Mouse (Mus musculus): ENCODE measurements around the gene Wdfy3.
"Not testable (repeated sequence)": the region's sequence is repeated elsewhere in the genome, so short reads cannot be mapped to it uniquely, and the experiment has no call there.

The Wdfy3 gene

DNA sequence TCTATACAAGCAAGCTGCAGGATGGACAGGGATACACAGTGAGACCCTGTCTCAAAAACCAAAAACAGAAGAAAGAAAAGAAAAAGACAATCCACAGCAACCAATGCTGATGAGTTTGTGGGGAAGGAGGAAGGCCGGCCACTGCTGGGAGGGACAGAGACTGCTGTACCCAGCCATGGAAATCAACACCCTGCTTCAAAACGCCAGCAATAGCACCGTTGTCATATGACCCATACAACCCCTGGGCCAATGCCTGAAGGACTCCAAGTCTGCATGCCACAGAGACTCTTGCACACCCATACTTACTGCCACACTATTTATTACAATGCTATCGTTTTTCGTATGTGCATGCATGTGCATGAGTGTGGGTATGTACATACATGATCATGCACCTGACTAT is 124.0 kb downstream of the Wdfy3 start:
- no peak for DNase-seq (ENCODE audit: low read depth)

DNA sequence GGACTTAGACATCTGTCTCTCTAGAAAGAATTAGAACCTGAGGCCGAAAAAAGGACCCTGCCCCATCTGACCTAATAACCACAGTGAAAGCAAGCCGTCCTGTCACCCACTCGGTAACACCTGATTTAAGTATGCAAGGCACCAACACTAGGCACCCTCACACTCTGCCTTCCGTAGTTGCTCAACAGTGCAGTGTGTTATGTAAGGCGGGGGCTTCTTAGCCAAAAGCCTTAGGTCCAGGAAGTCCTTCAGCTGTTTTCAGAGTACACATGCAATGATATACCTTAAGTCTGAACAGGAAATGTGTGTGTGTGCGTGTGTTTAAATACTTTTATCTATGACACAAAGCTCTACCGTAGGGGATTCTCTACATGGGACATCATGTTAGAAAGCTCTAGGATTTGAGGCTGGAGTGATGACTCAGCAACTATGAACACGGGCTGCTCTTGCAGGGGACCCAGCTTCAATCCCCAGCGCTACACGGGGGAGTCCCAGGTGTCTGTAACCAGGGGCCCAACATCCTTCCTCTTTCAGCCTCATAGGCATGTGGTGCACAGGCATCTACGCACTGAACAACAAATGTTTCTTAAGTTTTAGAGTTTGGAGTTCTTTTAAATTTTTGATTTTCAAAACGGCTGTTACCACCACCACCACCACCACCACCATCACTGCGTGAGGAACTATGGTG is 131.7 kb downstream of the Wdfy3 start:
- no peak for DNase-seq (ENCODE audit: low read depth)

DNA sequence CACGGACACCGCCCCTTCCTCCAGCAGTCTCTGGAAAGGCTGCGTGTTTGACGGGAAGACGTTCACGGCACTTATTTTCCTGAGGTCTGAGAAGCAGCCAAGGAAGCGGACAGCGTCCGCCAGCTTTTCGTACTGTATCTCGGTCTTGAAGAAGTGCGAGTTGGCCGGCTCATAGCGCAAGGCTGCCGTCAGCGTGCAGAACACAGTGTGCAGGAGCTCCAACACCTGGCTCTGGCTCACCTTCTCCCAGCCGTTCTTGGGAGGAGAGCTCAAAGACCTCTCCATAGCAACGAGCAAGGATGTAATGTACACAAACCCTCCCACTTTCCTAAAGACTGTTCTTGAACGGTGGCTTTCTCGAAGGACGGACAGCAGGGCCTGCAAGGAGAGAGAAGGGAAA is 132.4 kb downstream of the Wdfy3 start:
- no peak for DNase-seq (ENCODE audit: low read depth)

DNA sequence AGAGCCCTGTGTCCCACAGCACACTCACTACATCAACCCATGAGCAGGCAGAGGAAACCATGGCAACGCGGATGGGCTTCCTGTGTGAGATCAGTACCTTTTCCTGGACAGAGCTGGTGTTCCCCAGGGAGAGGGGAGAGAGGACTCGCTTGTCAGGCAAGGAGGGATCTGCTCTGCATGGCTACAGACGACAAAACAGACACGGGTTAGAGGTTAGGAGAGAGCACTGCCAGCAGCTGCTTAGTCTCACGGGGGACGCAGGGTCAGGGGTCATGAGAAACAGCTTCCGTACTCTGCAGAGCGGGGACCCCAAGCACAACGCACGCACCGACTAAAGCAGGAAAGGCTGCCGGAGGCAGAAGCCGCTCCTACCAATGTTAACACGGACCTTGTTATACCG is 133.8 kb downstream of the Wdfy3 start:
- no peak for DNase-seq (ENCODE audit: low read depth)

DNA sequence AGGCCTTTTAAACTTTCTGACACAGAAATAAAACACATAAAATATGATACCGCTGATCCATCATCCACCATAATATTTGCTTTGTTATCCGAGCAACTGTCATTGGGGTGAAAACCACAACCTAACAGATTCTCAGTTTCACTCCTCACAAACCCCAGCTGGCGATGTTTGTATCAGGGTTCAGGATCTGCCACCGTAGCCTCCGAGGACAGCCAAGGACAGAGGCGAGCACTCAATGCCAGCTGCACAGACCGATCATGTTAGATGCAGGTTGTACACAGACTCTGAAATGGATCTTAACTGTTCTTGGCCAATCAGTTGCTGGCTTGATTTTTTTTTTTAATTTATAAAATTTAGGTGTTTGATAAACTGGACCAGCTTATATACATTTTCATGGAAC is 135.1 kb downstream of the Wdfy3 start:
- no peak for DNase-seq (ENCODE audit: low read depth)

DNA sequence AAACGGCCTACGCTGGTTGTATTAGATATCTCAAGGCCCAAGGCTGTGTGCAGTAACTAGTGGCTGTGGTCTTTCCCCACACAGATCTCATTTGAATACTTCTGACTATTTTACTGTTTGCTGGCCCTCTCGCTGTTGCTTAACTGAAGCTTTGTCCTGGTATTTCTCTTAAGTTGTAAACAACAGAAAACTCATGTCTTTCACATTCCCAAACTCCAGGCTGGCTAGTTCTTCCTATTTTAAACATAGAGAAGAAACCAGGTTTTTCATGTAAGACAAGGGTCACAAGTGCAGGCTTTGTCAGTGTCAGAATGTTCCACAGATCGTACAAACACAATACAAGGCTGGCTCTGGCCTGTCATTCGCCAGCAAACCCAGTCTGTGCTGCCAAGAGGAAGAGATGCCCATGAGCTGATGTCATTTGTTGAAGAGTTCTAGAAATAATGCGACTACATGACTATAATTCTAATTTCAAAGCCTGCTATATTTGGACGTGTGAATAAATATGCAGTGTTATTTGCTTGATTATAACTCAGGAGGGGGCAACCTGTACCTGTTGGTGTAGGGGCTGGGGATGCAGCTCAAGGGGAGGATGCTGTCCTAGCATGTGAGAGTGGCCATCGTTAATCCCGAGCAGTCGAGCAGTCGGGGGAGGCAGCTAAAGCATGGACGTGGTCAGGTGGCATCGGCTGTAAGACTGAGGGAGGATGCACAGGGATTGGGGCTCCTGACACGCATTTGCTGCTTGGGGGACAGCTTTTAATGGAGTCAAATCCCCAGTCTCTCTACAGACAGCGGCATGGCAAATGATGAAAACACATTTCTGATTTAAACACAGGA is 136.5 kb downstream of the Wdfy3 start:
- no peak for DNase-seq (ENCODE audit: low read depth)

DNA sequence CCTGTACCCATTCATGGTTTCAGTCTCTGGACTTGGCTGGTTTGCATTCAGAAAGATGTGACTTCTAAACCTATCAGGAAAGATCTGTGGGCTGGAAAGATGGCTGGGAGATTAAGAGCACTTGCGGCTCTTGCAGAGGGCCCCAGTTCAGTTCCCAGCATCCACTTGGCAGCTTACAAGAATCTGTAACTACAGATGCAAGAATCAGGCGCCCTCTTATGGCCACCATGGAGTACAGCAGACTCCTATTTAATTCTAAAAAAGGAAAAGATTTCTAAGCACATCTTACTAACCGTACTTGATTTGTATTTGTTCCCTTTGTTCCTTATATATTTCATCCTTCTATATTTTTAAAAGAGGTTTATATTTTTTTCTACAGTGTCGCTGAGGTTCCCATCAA is 137.7 kb downstream of the Wdfy3 start:
- no peak for DNase-seq (ENCODE audit: low read depth)

DNA sequence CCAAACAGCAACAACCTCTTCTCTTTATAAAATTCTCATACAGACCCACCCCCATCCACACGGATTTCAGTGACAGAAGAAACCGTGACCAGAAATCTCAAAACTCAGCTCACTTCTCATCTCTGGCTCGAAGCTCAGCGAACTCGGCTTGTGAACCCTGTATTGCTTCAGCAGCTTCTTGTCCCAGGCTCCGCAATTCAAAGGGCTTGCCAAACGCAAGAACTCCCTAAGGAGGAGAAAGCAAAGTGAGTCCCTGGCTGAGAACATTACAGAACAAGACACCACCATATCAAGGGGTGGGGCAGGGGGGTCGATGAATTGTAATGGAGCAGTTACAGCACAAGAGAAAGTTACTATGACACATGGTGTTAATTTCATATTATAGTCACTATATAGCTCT is 143.4 kb downstream of the Wdfy3 start:
- no peak for DNase-seq (ENCODE audit: low read depth)

DNA sequence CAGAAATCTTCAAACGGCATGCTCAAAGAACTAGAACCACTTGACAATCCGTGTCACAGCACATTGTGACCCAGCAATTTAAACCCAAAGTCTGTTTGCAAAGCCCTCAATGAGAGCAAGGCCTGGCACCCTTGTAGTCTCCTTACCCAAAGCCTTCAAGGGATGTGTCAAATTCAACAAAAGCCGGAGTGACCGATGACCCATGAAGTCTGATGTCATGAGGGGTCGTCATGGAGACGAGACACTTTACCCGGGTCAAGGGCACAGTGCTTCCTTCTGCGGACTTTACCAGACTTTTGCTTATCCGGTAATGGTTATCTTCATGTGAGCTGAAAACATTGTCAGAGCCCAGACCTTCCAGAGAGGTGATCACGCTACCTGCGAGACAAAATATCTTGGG is 146.0 kb downstream of the Wdfy3 start:
- DNase-seq (ENCODE audit: low read depth): no peak

DNA sequence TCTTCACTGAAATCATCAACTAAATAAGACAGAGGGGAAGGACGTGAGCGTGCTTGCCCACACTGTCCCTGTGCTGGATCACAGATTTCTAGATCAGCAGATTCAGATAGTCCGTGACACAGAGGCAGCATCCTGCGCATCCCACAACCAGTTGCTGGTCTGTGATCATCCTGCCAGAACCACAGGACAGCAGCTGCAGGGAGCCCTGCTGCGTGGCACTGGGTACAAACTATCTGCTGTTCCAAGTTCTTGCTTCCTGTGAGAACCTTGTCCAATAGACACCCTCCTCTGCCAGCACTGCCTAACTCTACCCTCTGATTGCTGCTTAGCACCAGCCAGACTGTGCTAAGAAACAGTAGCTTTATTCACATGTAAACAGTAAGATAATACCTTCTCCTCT is 150.2 kb downstream of the Wdfy3 start:
- no peak for DNase-seq (ENCODE audit: low read depth)

DNA sequence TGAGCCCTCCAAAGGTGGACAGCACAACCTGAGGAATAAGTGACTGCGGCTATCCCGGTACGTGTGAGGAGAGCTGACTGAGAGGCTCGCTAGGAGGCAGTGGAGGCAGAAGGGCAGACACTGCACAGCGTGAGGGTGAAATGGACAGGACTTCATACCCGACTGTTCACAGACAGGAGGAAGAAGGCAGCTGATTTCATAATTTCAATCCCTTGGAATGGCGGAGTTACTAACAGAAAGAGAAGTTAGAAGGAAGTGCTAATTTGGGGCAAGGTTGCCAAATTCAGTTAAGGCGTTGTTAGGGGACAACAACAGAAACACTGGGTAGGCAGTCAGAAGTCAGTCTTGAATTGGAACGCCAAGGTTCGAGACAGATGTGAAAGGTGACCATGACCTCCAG is 160.3 kb downstream of the Wdfy3 start:
- DNase-seq (ENCODE audit: low read depth): no peak

DNA sequence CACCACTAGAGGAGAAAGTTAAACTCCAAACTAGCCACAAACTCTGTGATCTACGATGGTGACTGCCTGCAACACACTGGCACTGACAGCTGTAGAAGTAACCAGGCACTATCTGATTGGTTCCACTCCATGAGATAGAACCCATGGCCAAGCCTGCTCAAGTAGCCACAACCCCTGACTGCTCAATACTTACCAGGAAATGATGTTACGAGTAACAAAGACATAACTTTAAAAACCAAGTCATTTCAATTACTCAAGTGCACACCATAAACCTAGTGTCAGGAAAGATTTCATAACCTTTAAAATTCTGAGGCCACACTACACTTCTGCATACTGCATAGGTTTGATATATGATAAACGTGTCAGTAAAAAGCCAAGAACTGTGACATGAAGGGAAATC is 164.1 kb downstream of the Wdfy3 start:
- no peak for DNase-seq (ENCODE audit: low read depth)

DNA sequence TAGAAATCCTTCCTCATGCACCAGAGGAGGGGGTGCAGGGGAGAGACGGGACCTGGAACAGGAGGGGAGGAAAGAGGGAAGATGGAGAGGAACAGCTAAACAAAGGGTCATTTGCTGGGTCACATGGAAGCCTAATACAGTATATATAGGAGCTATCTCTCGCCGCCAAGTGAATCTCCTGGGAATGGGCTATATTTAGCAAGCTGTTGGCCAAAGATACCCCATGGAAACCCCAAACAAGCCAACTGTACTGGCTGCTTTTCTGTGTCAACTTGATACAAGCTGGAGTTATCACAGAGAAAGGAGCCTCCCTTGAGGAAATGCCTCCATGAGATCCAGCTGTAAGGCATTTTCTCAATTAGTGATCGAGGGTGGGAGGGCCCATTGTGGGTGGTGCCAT is 164.9 kb downstream of the Wdfy3 start:
- DNase-seq (ENCODE audit: low read depth): not testable (repeated sequence)

DNA sequence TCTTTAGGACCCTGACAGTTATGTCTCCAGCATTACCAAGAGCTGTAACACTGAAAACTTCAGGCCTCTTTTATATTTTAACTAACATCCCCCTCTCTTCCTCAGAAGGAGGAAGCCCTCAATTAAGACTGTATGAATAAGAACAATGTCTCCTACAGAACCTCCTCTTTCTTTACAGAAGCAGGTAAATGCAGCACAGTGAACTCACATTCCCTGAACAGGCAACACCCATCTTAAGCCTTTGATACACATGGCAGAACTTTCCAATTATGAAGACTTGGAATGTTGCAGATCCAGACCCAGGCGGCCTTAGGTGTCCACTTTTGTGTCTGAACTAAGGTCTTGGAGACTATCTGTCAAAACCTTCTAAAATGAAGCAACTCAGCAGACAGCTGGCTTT is 167.0 kb downstream of the Wdfy3 start:
- DNase-seq (ENCODE audit: low read depth): no peak

DNA sequence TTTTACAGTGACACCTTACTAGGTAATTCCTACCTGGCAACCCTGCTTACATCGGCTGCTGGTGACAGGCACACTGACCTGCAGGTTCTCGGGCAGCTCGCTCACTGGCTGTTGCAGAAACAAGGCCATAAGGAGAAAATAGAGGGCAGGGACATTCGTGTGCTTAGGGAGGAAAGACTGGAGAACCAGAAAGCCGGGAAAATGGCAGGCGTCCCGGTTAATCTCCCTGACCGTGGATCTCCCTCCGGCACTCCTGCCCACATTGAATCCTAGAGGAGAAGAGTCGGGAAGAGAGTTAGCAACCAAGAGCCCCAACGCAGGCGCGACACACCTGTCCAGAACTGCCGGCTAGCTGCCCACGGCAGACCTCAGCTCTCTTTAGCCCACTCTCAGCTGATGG is 169.7 kb downstream of the Wdfy3 start:
- no peak for DNase-seq (ENCODE audit: low read depth)

DNA sequence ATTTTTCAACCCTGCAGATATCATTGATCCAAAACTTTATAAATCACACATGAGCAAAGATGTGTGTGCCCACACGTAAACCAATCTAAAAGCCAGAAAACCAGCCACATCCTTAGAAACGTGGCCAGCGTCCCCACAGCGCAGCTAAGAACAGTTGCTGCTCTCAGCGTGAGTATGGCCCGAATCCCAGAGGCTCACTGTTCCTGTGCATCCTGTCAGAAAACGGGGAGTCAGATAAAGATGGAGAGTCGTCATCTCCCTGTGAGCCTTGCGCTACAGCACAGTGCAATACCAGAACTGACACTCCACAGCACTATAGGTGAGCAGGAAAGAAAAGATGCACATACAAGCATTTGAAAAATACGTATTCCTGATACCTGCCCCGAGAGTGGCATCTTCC is 172.9 kb downstream of the Wdfy3 start:
- no peak for DNase-seq (ENCODE audit: low read depth)

DNA sequence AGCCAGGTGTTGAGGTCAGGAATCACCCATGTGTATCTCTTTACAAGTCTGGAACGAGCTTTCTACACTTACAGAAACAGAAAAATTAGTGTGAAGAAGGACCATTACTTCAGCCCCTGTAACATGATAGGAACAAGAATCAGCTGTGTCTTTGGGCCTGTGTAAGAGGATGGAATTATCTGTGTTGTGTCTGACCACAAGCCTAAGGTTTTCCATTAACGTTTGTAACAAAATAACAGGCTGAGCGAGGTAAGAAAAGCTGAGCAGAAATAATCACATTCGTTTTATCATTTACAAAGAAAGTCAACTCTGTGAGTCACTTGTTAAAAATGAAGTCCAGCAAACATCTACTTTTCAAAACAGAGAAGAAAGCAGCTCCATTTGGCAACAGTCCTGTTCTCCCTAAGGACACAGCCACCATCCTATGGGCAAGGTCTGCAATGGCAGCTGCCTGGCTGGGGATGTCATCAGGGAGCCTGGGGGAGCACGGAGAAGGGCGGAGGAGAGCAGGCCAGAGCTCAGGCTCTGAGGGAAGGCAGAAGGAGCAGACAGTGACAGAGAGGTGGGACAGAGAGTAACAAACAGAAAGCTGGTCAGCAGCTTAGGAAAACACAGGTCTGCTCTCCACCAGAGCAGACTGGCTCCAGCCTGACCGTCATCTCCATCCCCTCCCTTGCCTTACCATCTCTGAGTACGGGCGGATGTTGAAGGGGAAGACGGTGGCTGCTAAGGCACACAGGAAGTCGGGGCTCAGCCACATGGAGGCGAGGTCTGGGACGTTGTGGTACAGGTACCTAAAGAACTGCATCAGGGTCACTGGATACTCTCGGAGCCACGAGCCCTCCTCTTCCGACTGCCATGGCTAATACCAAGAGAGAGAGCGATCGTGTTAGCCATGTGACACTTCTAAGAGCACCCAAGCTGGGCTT is 173.7 kb downstream of the Wdfy3 start:
- no peak for DNase-seq (ENCODE audit: low read depth)

DNA sequence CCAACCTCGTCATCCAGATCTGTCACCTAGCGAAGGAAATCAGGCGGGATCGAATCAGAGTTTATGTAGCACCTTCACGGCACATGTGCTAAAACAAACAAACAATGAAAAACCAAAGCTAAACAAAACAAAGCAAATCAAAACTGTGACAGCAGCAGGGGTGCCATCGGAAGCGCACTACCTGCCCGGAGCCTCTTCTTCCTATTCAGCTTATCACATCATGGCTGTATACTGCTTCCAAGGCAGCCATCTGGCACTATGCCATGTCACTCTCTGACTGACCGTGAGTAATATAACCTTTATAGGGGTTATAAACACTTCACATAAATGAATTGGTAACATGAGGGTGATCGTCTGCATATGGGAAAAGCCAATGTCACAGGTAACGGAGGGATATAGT is 174.6 kb downstream of the Wdfy3 start:
- no peak for DNase-seq (ENCODE audit: low read depth)

DNA sequence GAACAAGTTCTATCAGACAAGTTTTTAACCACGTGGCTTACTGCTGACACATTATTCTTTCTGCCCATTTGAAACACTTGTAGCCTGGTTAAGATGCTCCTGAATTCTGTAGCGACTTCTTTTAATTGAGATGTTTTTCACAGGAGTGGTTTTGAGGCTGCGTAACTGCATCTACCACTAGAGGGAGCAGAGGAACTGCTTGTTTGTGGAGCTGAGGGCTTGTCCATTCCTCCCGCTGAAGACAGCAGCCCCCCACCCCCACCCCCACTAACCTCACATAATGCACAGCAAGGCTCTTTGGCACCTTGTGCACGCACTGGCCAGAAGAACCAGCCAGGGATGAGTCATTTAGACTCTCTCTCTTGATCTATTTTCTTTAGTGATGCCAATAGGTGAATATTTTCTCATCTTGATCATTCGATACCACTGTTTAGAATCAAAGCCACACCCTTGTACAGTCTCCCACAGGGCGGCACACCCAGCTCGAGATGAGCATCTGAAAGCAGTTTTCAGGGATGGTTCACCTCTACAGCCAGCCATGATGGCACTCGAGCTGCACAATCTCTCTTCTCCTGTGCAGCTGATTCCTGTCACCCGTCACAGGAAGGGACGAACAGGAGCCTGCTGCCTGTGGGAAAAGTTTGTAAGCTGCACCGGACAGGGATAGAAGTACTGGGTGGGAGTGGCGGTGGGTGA is 175.8 kb downstream of the Wdfy3 start:
- DNase-seq (ENCODE audit: low read depth): peak; percentile 7

DNA sequence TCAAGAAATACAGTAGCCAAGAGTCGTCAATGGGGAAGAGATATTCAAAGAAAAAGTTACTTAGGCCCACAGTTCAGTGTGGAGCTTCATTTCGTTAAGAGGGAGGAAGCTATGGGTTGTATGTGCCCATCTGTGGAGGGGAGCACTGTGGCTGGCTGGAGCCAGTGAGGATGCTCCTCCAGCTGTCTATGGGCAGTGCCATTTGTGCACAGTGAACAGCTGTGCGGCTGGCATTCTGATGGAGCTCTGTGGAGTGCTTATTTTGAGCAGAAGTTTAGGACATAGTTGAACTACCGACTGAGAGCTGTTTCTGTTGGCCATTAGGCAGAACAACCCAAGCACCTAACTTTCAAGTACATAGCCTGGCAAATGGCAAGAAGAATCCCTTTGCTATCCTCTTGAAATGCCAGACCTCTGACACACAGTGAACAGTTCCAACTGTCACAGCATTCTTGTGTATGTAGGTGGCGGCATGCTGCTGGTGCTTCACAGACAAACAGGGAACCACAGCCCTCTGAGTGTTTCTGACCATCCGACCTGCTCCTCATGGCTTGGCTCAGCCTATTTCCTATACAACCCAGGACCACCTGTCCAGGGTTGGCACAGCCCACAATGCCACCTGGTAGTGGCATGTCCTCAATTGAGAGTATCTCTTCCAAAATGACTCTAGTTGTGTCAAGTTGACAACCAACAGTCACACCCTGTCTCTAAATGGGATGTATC is 177.9 kb downstream of the Wdfy3 start:
- DNase-seq (ENCODE audit: low read depth): no peak

DNA sequence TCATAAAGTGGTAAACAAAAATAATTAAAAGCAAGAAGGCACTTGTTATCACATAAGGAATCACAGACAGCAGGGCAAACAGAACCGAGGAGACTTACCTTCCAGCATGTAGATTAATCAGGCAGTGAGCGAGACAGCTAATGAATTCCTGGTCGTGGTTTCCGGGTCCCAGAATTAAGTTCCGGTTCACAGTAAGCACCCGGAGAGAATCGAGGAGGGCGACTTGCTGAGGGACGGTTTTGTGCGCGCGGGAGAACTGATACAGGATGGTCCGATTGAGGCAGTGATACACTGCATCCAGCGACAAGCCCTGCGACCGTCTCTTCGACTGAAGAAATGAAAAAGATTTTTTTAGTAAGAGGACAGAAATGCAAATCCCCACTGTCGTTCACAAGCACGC is 181.7 kb downstream of the Wdfy3 start:
- no peak for DNase-seq (ENCODE audit: low read depth)

All from c-Kit-positive CD71-negative TER-119-negative erythroid progenitor cells, embryonic 14.5 days (primary cell).